Mouse (Mus musculus): Measurements from ENCODE around the gene Tln1. TPM values are rescaled to one million over a fixed set of nuclear protein-coding genes. Genes with fewer than 3 reads are reported as not detected.

Gene Tln1
- polyA plus RNA-seq, 1 experiment, result 197 TPM

- H3K4me1 ChIP-seq (ENCODE audit: control insufficient read depth, insufficient read depth, low read length), result peaks cover 5% of the 10 kb centered on the region; the same call in 1 of the 2 replicates
- 74% methylated on average over 3 of the region's 3 CpGs for WGBS
- TF ChIP-seq POLR2A (IDR thresholded peaks at IDR 0.05; ENCODE audit: borderline replicate concordance, extremely low read depth, low read depth, low read length), result no peak
- no peak for TF ChIP-seq CTCF (IDR thresholded peaks at IDR 0.05; ENCODE audit: insufficient read depth, low read length)
- no peak overlapping the region for H3K4me3 ChIP-seq (replicated peaks; ENCODE audit: extremely low read depth, low read depth, low read length)
- no peak for DNase-seq
Measured at GRCm38 (mm10) chr4:43591961-43592360, 29.5 kb upstream of the Tln1 start.

- 27% methylated on average over 5 of the region's 5 CpGs for WGBS
- no peak for TF ChIP-seq POLR2A (IDR thresholded peaks at IDR 0.05; ENCODE audit: borderline replicate concordance, extremely low read depth, low read depth, low read length)
- TF ChIP-seq CTCF (IDR thresholded peaks at IDR 0.05; ENCODE audit: insufficient read depth, low read length), result no peak
- Histone ChIP-seq H3K4me3 (replicated peaks; ENCODE audit: extremely low read depth, low read depth, low read length) (no peak overlapping the region), H3K4me1 (ENCODE audit: control insufficient read depth, insufficient read depth, low read length) (peaks cover 7% of the 10 kb centered on the region; the same call in 1 of the 2 replicates)
- no peak for DNase-seq
Measured at GRCm38 (mm10) chr4:43591543-43591942, 29.1 kb upstream of the Tln1 start.

- Histone ChIP-seq H3K4me1 (ENCODE audit: control insufficient read depth, insufficient read depth, low read length) (peaks cover 13% of the 10 kb centered on the region), H3K4me3 (replicated peaks; ENCODE audit: extremely low read depth, low read depth, low read length) (no peak overlapping the region)
- 23% methylated on average over 7 of the region's 7 CpGs for WGBS
- TF ChIP-seq CTCF (IDR thresholded peaks at IDR 0.05; ENCODE audit: insufficient read depth, low read length), result no peak
- no peak for TF ChIP-seq POLR2A (IDR thresholded peaks at IDR 0.05; ENCODE audit: borderline replicate concordance, extremely low read depth, low read depth, low read length)
- DNase-seq, result no peak
Measured at GRCm38 (mm10) chr4:43587681-43588080, 25.2 kb upstream of the Tln1 start.

GRCm38 (mm10) chr4:43586411-43586810, 23.9 kb upstream of the Tln1 start:
- TF ChIP-seq CTCF (IDR thresholded peaks at IDR 0.05; ENCODE audit: insufficient read depth, low read length), result no peak
- TF ChIP-seq POLR2A (IDR thresholded peaks at IDR 0.05; ENCODE audit: borderline replicate concordance, extremely low read depth, low read depth, low read length), result 0 out of 2 replicates have a peak, but pooled peaks have one; percentile 24
- DNase-seq, result no peak
- 56% methylated on average over 8 of the region's 8 CpGs for WGBS
- Histone ChIP-seq H3K4me3 (replicated peaks; ENCODE audit: extremely low read depth, low read depth, low read length) (no peak overlapping the region), H3K4me1 (ENCODE audit: control insufficient read depth, insufficient read depth, low read length) (peaks cover 13% of the 10 kb centered on the region)

GRCm38 (mm10) chr4:43585682-43586081, 23.2 kb upstream of the Tln1 start:
- no peak for DNase-seq
- Histone ChIP-seq H3K4me3 (replicated peaks; ENCODE audit: extremely low read depth, low read depth, low read length) (no peak overlapping the region), H3K4me1 (ENCODE audit: control insufficient read depth, insufficient read depth, low read length) (peaks cover 13% of the 10 kb centered on the region)
- no peak for TF ChIP-seq POLR2A (IDR thresholded peaks at IDR 0.05; ENCODE audit: borderline replicate concordance, extremely low read depth, low read depth, low read length)
- no peak for TF ChIP-seq CTCF (IDR thresholded peaks at IDR 0.05; ENCODE audit: insufficient read depth, low read length)
- WGBS, result 62% methylated on average over 10 of the region's 10 CpGs

GRCm38 (mm10) chr4:43584444-43585416, 22.2 kb upstream of the Tln1 start, which contains the start of gene Msmp:
Gene Msmp, minus strand, starts transcription at chr4:43584494.
- Histone ChIP-seq H3K4me3 (replicated peaks; ENCODE audit: extremely low read depth, low read depth, low read length) (no peak within 1 kb of the TSS), H3K4me1 (ENCODE audit: control insufficient read depth, insufficient read depth, low read length) (peaks cover 13% of the 10 kb centered on the region)
- TF ChIP-seq CTCF (IDR thresholded peaks at IDR 0.05; ENCODE audit: insufficient read depth, low read length), result no peak
- TF ChIP-seq POLR2A (IDR thresholded peaks at IDR 0.05; ENCODE audit: borderline replicate concordance, extremely low read depth, low read depth, low read length), result no peak
- DNase-seq, result no peak
- WGBS, result 57% methylated on average over 12 of the region's 12 CpGs

- 77% methylated on average over 7 of the region's 7 CpGs for whole genome bisulfite sequencing
- TF ChIP-seq POLR2A (IDR thresholded peaks at IDR 0.05; ENCODE audit: borderline replicate concordance, extremely low read depth, low read depth, low read length), result no peak
- no peak for TF ChIP-seq CTCF (IDR thresholded peaks at IDR 0.05; ENCODE audit: insufficient read depth, low read length)
- DNase-seq, result no peak
- peaks cover 13% of the 10 kb centered on the region for H3K4me1 ChIP-seq (ENCODE audit: control insufficient read depth, insufficient read depth, low read length)
- no peak overlapping the region for H3K4me3 ChIP-seq (replicated peaks; ENCODE audit: extremely low read depth, low read depth, low read length)
Measured at GRCm38 (mm10) chr4:43583421-43583820, 20.9 kb upstream of the Tln1 start.

GRCm38 (mm10) chr4:43582241-43582640, 19.8 kb upstream of the Tln1 start:
- DNase-seq, result no peak
- Histone ChIP-seq H3K4me1 (ENCODE audit: control insufficient read depth, insufficient read depth, low read length) (peaks cover 8% of the 10 kb centered on the region), H3K4me3 (replicated peaks; ENCODE audit: extremely low read depth, low read depth, low read length) (no peak overlapping the region)
- 89% methylated on average over 5 of the region's 5 CpGs for WGBS
- TF ChIP-seq POLR2A (IDR thresholded peaks at IDR 0.05; ENCODE audit: borderline replicate concordance, extremely low read depth, low read depth, low read length), result no peak
- TF ChIP-seq CTCF (IDR thresholded peaks at IDR 0.05; ENCODE audit: insufficient read depth, low read length), result no peak

- WGBS, result 93% methylated on average over 12 of the region's 12 CpGs
- no peak overlapping the region for H3K4me3 ChIP-seq (replicated peaks; ENCODE audit: extremely low read depth, low read depth, low read length)
- peaks cover 13% of the 10 kb centered on the region for H3K4me1 ChIP-seq (ENCODE audit: control insufficient read depth, insufficient read depth, low read length)
- TF ChIP-seq POLR2A (IDR thresholded peaks at IDR 0.05; ENCODE audit: borderline replicate concordance, extremely low read depth, low read depth, low read length), result no peak
- no peak for TF ChIP-seq CTCF (IDR thresholded peaks at IDR 0.05; ENCODE audit: insufficient read depth, low read length)
- no peak for DNase-seq
Measured at GRCm38 (mm10) chr4:43581381-43581780, 18.9 kb upstream of the Tln1 start.
